Mouse (Mus musculus) forebrain, embryonic 12.5 days (tissue): Measurements from ENCODE around the gene Iqsec2. TPM values are rescaled to one million over a fixed set of nuclear protein-coding genes. Genes with fewer than 3 reads are reported as not detected.
"Not testable (repeated sequence)": the region's sequence is repeated elsewhere in the genome, so short reads cannot be mapped to it uniquely, and the experiment has no call there.

ENCODE experiments used
- ATAC-seq: fragments of 200-750 bp; cut with Nextera tagmentation; 2 replicates; pipeline ENCODE4 v1.8.0; 2017; ENCODE audit warnings: moderate TSS enrichment; ENCODE audit not compliant: low FRiP score
- H3K27ac ChIP-seq: fragments of 300-500 bp; sonication (generic); 2 replicates; pipeline ENCODE4 v1.5.1; 2016; ENCODE audit warnings: mild to moderate bottlenecking
- H3K27me3 ChIP-seq: fragments of 300-500 bp; sonication (generic); 2 replicates; pipeline ENCODE4 v1.6.1; 2016; ENCODE audit warnings: mild to moderate bottlenecking
- H3K36me3 ChIP-seq: fragments of 300-500 bp; sonication (generic); replicated peaks from 2 replicates; pipeline ENCODE4 v1.6.1; 2016; ENCODE audit warnings: mild to moderate bottlenecking
- H3K4me1 ChIP-seq: fragments of 300-500 bp; sonication (generic); 2 replicates; pipeline ENCODE4 v1.6.1; 2016
- H3K4me2 ChIP-seq: fragments of 300-500 bp; sonication (generic); 2 replicates; pipeline ENCODE4 v1.6.1; 2016; ENCODE audit warnings: mild to moderate bottlenecking, moderate library complexity
- H3K4me3 ChIP-seq: fragments of 300-500 bp; sonication (generic); replicated peaks from 2 replicates; pipeline ENCODE4 v1.5.1; 2016; ENCODE audit warnings: mild to moderate bottlenecking
- H3K9ac ChIP-seq: fragments of 300-500 bp; sonication (generic); 2 replicates; pipeline ENCODE4 v1.6.1; 2016; ENCODE audit warnings: mild to moderate bottlenecking
- H3K9me3 ChIP-seq: fragments of 300-500 bp; sonication (generic); 2 replicates; pipeline ENCODE4 v1.6.1; 2016
- WGBS: fragments of 180-500 bp; shearing (Covaris S2); methylation state at CpG from one replicate; pipeline ENCODE4 v1.1.7; 2016; 5-methylcytosine and 5-hydroxymethylcytosine counted together
- polyA plus RNA-seq: library from polyadenylated mRNA; unstranded; fragments of >200 nt; fragmentation: Nextera tagmentation; extraction: Ambion mirVana; gene quantifications from 2 replicates; pipeline ENCODE4 v1.2.1, GENCODE M21; 2016

Iqsec2 gene
- polyA plus RNA-seq, 1 experiment from 2014 or later, result 3.0 TPM

GRCm38 (mm10) chrX:152232781-152233763 lies 89.0 kb downstream of the Iqsec2 start, which contains the start of gene Kdm5c:
TSS of gene Kdm5c (plus strand) at chrX:152233020.
- WGBS, result under 1% methylated on average over 69 of the region's 69 CpGs
- Histone ChIP-seq H3K4me3 (peak within 1 kb of the TSS; percentile 82), H3K36me3 (peaks cover 5% of the 10 kb centered on the region), H3K4me2 (peak within 1 kb of the TSS; percentile 75), H3K27ac (peak within 1 kb of the TSS; percentile 61), H3K4me1 (peaks cover 18% of the 10 kb centered on the region), H3K9ac (peak within 1 kb of the TSS; percentile 85), H3K27me3 (peaks cover 5% of the 10 kb centered on the region), H3K9me3 (no peaks in the 10 kb centered on the region)
- peak; percentile 98 for ATAC-seq

GRCm38 (mm10) chrX:152234125-152234524 lies 90.1 kb downstream of the Iqsec2 start:
- WGBS, result 31% methylated on average over 3 of the region's 3 CpGs
- peaks cover 18% of the 10 kb centered on the region for H3K4me1 ChIP-seq
- peak overlapping the region; percentile 82 for H3K4me3 ChIP-seq
- H3K9me3 ChIP-seq, result no peaks in the 10 kb centered on the region
- peak overlapping the region; percentile 85 for H3K9ac ChIP-seq
- no peak for ATAC-seq
- no peaks in the 10 kb centered on the region for H3K27me3 ChIP-seq
- peak overlapping the region; percentile 75 for H3K4me2 ChIP-seq
- no peak overlapping the region for H3K27ac ChIP-seq
- H3K36me3 ChIP-seq, result peaks cover 10% of the 10 kb centered on the region

- no peaks in the 10 kb centered on the region for H3K9me3 ChIP-seq
- WGBS, result 92% methylated on average over 2 of the region's 2 CpGs
- no peak for ATAC-seq
- peaks cover 26% of the 10 kb centered on the region for H3K36me3 ChIP-seq
- H3K27ac ChIP-seq, result no peak overlapping the region
- no peak overlapping the region for H3K4me2 ChIP-seq
- H3K4me1 ChIP-seq, result peaks cover 18% of the 10 kb centered on the region
- H3K4me3 ChIP-seq, result no peak overlapping the region
- H3K9ac ChIP-seq, result no peak overlapping the region
- no peaks in the 10 kb centered on the region for H3K27me3 ChIP-seq
These were observed 91.7 kb downstream of the Iqsec2 start for GRCm38 (mm10) chrX:152235758-152236157.

DNA sequence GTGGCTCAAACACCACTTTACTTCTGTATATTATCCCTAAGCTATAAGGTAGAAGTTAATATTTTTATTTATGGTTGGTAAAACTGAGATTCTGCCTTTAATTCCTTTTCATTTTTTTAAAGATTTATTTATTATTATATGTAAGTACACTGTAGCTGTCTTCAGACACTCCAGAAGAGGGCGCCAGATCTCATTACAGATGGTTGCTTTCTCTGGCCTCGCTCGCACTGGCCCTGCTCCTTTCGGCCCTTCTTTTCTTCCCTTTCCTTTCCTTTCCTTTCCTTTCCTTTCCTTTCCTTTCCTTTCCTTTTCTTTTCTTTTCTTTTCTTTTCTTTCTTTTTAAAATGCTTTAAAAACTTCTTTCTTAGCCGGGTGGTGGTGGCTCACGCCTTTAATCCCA lies 99.1 kb downstream of the Iqsec2 start:
- not testable (repeated sequence) for H3K4me1 ChIP-seq, H3K9me3 ChIP-seq, H3K27ac ChIP-seq, H3K27me3 ChIP-seq, H3K9ac ChIP-seq, ATAC-seq, H3K4me2 ChIP-seq, H3K4me3 ChIP-seq
- WGBS, result 76% methylated on average over 6 of the region's 6 CpGs
- H3K36me3 ChIP-seq, result peaks cover 77% of the 10 kb centered on the region

GRCm38 (mm10) chrX:152244492-152245189 lies 100.6 kb downstream of the Iqsec2 start:
- peaks cover 79% of the 10 kb centered on the region for H3K36me3 ChIP-seq
- H3K9me3 ChIP-seq, result no peaks in the 10 kb centered on the region
- H3K9ac ChIP-seq, result no peak overlapping the region
- WGBS, result 93% methylated on average over 2 of the region's 2 CpGs
- H3K4me1 ChIP-seq, result no peaks in the 10 kb centered on the region
- H3K4me3 ChIP-seq, result no peak overlapping the region
- no peak overlapping the region for H3K4me2 ChIP-seq
- no peak overlapping the region for H3K27ac ChIP-seq
- ATAC-seq, result no peak
- H3K27me3 ChIP-seq, result no peaks in the 10 kb centered on the region

GRCm38 (mm10) chrX:152271189-152271588 lies 127.1 kb downstream of the Iqsec2 start:
- H3K36me3 ChIP-seq, result peaks cover 97% of the 10 kb centered on the region
- WGBS, result 94% methylated on average over 11 of the region's 11 CpGs
- H3K27ac ChIP-seq, result no peak overlapping the region
- H3K9me3 ChIP-seq, result no peaks in the 10 kb centered on the region
- H3K4me3 ChIP-seq, result no peak overlapping the region
- no peaks in the 10 kb centered on the region for H3K4me1 ChIP-seq
- H3K27me3 ChIP-seq, result no peaks in the 10 kb centered on the region
- no peak overlapping the region for H3K9ac ChIP-seq
- no peak for ATAC-seq
- H3K4me2 ChIP-seq, result no peak overlapping the region

Other genes with a start within 250 kb of the Iqsec2 start
- 138 and 149 TPM in 2 replicates for gene Hsd17b10, start 142.4 kb upstream of the Iqsec2 start, polyA plus RNA-seq
- 5.5 and 6.0 TPM in 2 replicates for gene Ribc1, start 128.0 kb upstream of the Iqsec2 start, polyA plus RNA-seq
- 138 and 153 TPM in 2 replicates for gene Smc1a, start 127.8 kb upstream of the Iqsec2 start, polyA plus RNA-seq
- 56.4 and 62.4 TPM in 2 replicates for gene Kdm5c, start 88.8 kb downstream of the Iqsec2 start, polyA plus RNA-seq
- 19.1 and 19.2 TPM in 2 replicates for gene Kantr, start 183.2 kb downstream of the Iqsec2 start, polyA plus RNA-seq
- 48.3 and 49.7 TPM in 2 replicates for gene Tspyl2, start 198.2 kb downstream of the Iqsec2 start, polyA plus RNA-seq
- gene Gpr173, start 224.4 kb downstream of the Iqsec2 start, polyA plus RNA-seq, result 6.8 and 8.4 TPM in 2 replicates